Mouse (Mus musculus) embryo, embryonic 9.5 days (tissue): ENCODE data around the gene Exosc3.
"Not testable (repeated sequence)": the region's sequence is repeated elsewhere in the genome, so short reads cannot be mapped to it uniquely, and the experiment has no call there.

Experiments
- DNase-seq: peaks from one replicate; pipeline ENCODE4 v3.0.0-alpha.2; 2017; ENCODE audit errors: extremely low spot score

Gene Exosc3

GRCm38 (mm10) chr4:45342286-45343155 is at the start of gene Exosc3:
TSS of gene Exosc3 (minus strand) at chr4:45342732.
- no peak for DNase-seq

DNA sequence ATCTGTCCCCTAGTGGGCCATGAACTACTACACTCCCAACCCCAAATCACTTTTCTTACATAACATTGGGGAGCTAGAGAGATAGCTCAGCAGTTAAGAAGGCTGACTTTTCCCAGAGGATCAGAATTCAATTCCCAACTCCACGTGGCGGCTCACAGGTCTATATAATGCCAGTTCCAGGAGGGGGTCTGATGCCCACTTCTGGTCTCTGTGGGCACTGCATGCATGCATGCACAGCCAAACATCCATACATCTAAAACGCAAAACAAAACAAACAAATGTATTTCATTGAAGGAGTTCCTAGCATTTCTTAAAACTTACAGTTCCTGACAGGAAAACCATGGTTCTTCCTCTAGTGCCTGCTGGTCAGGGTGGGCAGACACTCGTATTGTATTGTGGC is 49.6 kb upstream of the Exosc3 start:
- DNase-seq: no peak

- not testable (repeated sequence) for DNase-seq
Observed at GRCm38 (mm10) chr4:45387296-45387695, 44.8 kb upstream of the Exosc3 start.

GRCm38 (mm10) chr4:45382133-45382532 is 39.6 kb upstream of the Exosc3 start:
- not testable (repeated sequence) for DNase-seq

- DNase-seq: not testable (repeated sequence)
Observed at GRCm38 (mm10) chr4:45380903-45381580, 38.5 kb upstream of the Exosc3 start.

DNA sequence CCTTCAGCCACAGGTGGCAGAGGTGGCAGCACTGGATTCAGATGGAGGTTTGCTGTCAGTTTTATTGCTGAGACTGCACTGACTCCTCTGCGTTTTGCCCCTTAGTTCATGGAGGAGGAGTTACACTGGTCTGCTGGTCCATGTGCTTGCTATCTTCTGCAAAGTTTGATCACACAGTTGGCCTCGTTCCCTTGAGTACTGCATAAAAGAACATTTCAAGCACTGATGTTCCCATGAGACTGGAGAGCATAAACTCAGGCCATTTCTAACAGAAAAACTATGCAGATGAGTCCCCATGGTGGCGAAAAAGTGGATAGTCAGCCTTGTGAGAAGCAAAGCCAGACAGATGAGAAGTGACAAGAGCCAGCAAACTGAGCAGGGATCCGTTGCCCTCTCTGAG is 34.0 kb upstream of the Exosc3 start:
- no peak for DNase-seq

DNA sequence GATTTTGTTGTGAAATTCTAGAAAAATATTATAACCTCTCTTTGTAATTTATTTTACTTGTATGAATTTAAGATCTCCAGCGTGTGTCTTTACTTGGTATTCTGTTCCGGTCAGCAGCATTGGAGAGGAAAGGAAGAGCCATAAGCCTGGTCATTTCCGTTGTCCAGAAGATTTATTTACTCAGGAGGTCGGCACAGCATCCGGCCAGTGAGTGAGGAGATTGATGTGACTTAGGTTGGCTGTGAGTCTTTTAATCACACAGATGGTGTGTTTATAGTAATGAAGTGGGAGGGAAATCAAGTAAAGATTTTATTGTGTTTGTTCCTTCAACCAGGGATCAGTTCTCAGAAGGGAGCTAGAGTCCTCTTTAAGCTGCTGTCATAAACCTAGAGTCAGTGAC is 32.3 kb upstream of the Exosc3 start:
- DNase-seq: no peak

DNA sequence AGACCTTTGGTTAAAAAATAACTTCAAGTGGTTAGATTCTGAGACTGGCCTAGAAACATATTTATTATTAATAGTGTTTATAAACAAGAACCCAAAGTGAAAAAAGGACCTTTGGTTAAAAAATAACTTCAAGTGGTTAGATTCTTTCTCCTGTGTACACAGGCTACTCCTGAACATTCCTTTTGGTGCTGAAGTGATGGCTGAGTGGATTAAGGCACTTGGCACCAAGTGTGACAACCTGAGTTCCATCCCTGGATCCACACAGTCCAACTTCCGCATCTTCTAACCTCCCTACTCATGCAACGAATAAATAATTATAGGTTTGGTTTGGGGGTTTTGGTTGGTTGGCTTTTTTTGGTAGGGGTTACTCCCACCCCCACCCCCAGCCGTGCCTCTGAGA is 28.7 kb upstream of the Exosc3 start:
- DNase-seq: no peak

- DNase-seq: no peak
Observed at GRCm38 (mm10) chr4:45356653-45357052, 14.1 kb upstream of the Exosc3 start.

DNA sequence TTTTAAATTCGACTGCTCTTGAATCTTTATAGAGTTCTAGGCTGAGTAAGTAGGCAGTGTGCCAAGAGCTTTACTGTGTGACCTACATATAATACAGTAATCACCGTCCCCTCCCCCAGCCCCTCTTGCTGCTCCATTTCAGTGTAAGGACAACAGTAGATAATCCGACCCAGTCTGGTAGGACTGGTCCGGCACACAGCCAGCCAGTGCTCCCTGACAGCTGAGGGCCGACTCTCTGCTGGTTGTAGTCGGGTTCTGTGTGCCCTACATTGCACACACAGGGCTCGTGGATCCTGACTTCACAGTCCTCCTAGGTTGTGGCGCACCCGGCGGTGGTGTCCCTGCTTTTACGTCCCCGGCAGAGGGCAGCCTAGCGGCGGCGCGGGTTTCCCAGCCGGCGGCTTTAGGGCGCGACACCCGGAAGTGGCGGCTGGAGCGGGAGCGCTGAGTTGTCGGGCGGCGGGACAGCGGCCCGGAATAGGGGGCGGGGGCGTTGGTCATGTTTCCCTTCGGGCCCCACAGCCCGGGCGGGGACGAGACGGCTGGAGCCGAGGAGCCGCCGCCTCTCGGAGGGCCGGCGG is 773 bp downstream of the Exosc3 start, which contains the start of gene Dcaf10:
Gene Dcaf10 (plus strand): TSS at position 433 of the 581 bp plus-strand sequence.
- DNase-seq: peak; percentile 95

GRCm38 (mm10) chr4:45341226-45341625 is 1.3 kb downstream of the Exosc3 start:
- peak; percentile 5 for DNase-seq

GRCm38 (mm10) chr4:45332466-45332865 is 10.1 kb downstream of the Exosc3 start:
- no peak for DNase-seq

GRCm38 (mm10) chr4:45331139-45331538 is 11.4 kb downstream of the Exosc3 start:
- no peak for DNase-seq

- peak; percentile 87 for DNase-seq
Observed at GRCm38 (mm10) chr4:45320159-45320816, 22.2 kb downstream of the Exosc3 start.

DNA sequence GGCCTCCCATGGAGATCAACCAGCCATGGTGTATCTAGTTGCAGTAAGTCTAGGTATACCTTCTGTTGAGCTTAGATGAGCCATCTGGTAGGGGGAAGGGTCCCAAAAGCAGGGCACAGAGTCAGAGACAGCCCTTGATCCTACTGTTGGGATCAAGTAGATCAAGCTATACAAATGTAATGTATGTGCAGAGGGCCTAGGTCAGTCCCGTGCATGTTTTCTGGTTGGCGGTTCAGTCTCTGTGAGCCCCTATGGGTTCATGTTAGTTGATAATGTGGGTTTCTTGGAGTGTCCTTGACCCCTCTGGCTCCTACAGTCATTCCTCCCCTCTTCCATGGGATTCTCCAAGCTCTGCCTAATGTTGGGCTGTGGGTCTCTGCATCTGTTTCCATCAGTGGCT is 31.5 kb downstream of the Exosc3 start:
- DNase-seq: no peak

GRCm38 (mm10) chr4:45308606-45309005 is 33.9 kb downstream of the Exosc3 start:
- no peak for DNase-seq

DNA sequence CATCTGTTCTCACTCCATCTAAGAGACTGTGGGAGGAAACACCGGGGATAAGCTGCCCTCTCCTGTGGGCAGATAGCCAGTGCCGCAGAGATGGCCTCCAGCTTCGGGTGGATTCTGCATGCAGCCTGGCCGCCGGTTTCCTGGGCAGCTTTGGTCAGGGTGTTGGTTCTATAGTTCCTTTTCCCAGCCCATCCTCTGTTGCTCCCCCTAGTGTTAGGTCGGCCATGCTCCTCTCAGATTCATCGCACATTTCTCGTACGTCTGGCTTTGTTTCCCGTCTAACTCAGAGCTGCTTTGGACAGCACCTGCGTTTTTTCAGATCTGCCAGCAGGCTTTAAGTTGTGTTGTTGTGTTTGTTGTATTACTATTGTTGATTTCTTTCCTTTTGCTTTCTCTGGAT is 34.5 kb downstream of the Exosc3 start:
- peak; percentile 31 for DNase-seq

DNA sequence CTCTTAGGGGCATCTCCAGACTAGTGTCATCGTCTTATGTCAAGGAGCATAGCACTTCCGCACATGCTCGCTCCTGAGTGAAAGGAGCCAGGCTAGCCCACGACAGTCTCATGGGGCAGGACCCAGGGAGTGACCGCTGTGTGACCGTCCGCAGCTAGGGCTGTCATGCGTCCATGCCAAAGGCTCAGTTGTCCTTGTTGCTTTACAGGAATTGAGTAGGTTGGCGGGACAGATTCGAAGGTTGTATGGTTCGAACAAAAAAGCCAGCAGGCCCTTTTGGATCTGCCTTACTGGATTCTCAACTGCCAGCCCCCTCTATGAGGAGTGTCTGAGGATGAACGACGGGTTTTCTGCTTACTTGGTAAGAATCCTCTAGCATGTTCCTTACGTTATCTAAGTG is 37.0 kb downstream of the Exosc3 start:
- DNase-seq: no peak

DNA sequence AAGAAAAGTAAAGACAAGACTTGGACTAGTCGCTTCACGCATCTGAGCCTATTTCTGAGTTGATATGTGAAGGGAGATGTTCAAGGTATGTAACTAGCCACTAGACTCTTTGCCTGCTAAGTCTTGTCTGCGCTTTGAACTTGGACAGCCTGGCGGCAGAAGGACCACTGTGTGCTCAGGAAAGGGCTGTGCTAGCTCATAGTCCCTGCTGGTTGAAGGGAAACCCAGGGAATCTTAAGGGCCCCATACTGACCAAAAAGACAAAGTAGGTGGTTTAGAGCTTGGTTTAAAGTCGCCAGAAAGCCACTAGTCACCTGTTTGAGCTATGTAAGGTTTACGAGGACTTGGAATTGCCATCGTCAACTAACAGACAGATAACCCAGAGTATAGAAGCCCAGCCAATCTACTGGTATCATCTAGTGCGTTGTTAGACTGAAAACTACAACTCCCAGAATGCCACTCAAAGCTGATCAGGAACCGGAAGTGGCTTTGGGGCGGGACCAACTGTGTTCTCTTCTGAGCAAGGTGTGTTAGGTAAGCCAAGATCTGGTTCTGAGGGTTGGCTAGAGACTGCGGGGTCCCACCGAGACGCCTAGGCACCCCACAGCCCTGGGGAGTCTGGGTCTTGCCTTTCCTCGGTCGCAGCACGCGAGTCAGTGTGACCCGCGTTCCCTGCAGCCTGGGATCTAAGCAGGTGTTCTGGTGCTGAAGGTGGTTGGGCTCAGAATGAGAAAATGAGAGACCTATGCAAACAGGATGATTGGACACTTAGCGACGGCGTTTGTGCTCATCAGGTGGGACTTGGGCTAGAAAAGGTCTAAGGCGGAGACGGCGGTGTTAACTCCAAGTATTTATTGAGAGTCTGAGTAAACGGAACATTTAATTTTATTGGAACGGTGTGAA is 45.6 kb downstream of the Exosc3 start, which contains the start of gene Trmt10b:
Gene Trmt10b (plus strand): TSS at position 466 of the 903 bp plus-strand sequence.
- peak; percentile 69 for DNase-seq

DNA sequence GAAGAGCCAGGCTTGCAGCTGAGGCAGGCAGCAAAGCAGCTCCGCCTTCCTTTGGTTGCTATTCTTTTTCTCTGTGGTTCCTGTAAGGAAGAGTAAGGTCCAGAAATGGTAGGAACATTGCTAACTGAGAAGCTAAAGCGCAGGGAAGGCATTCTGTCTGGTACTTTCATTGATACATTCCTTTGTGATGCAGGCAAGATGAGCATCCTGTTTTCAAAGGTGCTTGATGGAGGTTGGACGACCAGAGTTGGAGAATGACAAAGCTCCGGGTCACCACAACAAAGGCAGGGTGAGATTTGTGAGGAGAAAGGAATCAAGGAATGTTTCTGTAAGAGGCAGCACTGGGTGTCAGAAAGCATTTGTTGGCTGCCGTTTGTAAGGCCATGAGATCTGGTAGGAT is 54.6 kb downstream of the Exosc3 start:
- no peak for DNase-seq

DNA sequence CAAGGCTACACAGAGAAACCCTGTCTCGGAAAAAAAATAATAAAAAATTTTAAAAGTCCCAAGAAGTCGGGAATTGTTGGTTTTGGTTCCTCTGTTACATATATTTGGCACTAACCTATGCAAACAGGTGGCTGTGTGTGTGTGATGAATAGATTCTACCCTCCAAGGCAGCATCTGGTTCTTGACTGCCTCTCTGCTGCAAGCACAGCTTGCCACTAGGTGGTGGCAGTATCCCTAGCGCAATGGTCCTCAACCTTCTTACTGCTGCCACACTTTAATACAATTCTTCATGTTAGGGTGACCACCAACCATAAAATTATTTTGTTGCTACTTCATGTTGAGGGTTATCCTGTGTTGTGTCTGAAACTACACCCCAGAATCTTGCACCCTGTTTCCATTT is 56.2 kb downstream of the Exosc3 start:
- no peak for DNase-seq
